Mouse (Mus musculus): ENCODE measurements around the gene Scyl1.

The Scyl1 gene

DNA sequence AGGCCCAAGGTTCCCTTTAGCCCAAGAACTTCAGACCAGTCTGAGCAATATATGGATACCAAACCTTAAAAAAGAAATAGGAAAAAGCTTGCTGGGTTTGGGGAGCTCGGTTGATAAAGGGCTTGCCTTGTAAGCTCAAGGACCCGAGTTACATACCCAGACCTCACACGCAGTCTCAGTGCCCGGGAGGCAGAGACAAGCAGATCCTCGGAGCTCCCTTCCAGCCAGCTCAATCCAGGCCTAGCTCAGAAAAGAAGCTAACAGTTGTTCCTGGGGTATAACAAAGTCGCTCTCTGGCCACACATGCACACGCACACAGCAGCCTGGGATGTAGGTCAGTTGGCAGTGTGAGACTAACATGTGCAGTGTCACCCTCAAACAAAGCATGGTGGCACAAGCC, 16.7 kb upstream of the Scyl1 start:
- DNase-seq (ENCODE audit: low spot score), result no peak

DNA sequence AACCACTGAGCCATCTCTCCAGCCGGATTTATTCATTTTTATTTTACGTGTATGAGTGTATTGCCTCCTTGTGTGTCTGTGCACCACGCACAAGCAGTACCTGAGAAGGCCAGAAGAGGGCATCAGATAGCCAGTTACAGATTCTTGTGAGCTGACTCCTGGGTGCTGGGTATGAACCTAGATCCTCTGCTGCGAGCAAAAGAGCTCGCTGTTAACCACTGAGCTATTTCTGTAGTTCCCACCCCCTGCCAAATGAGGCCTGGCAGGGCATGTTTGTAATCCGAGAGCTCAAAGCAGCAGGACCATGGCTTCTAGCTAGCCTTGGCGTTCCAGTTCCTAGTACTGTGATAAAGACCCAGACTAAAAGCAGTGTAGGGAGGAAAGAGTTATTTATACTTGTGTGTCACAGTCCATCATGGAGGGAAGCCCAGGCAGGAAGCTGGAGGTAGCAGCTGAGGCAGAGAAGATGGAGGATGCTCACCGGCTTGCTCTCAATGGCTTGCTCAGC, 16.0 kb upstream of the Scyl1 start:
- peak; percentile 87 for DNase-seq (ENCODE audit: low spot score)

DNA sequence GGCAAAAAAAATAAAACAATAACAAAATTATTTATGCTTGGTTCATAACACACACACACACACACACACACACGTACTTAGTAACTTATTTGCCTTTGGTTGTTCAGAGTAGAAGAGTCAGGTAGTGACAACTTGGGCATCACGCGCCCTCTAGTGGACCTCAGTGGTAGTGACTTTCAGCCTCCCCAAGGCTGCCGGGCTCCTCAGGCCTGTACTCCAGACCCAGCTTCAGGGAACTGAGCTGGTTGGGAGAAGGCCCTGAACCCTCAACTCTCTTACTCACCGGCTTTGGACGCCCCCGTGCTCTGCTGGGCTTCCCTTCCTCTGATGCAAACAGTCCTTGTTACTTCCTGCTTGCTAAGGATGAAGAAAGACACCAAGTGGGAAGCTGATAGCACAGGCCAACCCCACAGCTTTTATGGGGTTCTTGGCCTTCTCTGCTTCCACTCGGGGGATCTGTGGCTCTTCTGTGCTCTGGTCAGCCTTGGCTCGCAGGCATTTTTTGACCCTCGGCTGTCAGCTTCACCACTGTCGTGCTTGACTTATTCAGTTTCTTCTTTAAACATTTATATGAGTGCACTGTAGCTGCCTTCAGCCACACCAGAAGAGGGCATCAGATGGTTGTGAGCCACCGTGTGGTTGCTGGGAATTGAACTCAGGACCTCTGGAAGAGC, 15.4 kb upstream of the Scyl1 start:
- peak; percentile 96 for DNase-seq (ENCODE audit: low spot score)

DNA sequence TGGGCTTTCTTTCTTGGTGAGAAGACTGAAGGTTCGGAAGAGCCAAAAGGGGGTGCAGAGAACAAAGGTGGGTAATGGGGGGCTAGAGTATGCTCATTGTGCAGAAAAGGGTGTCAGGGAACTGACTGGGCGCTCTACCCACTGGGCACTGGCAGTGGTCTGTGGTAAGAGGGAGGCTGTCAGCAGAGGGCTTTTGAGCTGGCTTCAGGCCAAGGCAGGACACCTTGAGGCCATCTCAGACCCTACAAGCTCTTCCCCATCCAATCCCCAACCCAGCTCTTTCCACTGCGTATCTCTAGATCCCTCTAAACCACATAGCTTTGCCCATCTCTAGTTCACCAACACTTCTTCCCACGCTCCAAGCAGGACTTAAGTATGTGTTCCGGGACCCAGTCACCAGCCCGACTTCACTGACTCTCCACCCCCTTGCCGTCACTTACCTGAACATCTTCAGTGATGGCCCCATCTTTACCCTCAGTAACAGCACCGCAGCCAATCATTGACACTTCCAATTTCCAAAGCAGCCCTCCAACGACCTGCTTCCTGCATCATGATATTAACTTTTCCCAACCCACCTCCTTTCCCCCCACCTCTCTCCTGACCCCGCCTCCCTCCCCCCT, 13.8 kb upstream of the Scyl1 start:
- DNase-seq (ENCODE audit: low spot score), result no peak

DNA sequence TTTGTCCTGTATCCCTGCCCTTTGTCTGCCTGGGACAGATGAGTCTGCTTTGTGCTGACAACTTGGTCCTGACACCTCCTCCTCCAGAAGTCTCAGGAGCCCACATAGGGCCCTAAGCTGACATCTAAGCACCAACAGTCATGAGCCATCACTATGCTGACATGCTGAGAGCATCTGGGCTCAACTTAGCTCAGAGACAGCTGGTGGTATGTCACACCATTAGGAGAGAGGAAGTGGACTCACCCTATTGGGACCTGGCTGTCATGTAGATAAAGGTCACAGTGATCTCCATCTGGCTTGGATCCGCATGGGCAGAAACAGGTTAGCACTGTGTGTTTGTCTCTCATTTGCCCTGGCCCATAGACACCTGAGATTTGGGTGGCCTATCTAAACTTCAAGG, 10.9 kb upstream of the Scyl1 start:
- DNase-seq (ENCODE audit: low spot score), result no peak

DNA sequence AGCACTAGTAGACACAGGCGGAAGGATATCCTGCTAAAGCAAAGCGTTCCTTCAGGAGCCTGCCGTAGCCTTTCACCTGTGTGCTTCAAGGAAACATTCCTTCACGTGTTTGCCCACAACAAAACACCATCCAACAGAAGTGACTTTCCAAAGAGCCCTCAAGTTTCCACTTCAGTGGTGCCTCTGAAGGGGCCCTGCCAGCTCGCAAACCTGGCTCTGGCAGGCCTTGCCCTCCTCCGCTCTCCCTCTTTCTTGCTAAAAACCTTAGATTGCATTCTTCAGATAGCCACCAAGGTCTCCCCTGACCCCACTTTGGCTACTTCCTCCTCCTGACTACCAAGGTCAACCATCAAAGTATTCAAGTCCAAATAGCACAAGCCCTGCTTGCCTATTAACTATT, 10.3 kb upstream of the Scyl1 start:
- no peak for DNase-seq (ENCODE audit: low spot score)

DNA sequence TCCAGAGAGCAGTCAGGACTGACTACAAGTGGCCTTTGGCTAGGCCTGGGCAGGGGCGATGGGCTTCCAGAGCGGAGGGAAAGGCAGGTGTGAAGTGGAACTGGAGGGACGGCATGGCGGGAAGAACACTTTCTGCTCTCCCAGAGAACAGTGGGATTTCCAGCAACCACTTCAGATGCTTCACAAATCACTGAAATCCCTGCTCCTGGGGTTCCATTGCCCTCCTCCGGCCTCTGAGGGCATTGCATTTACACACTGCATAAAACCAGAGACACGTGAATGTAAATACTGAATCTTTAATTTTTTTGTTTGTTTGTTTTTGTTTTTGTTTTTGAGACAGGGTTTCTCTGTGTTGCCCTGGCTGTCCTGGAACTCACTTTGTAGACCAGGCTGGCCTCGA, 9.0 kb upstream of the Scyl1 start:
- DNase-seq (ENCODE audit: low spot score), result peak; percentile 55

DNA sequence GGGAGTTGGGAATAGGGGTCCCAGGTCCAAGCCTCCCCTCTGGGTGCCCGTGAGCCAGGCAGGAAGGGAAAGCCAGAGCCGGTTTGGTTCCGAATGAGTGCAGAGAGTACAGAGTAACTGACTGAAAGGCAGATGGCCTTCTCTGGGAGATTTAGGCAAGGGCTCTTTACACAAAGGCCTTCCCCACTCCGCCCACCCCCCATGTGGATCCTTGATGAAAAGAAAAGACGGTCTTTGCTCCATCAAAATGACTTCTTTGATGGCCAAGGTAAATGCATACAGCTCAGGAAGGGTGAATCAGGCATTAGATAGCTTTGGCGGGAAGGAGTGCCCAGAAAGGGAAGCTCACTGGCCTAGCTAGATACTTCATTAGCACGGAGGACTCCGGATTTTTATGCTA, 7.1 kb upstream of the Scyl1 start:
- no peak for DNase-seq (ENCODE audit: low spot score)

DNA sequence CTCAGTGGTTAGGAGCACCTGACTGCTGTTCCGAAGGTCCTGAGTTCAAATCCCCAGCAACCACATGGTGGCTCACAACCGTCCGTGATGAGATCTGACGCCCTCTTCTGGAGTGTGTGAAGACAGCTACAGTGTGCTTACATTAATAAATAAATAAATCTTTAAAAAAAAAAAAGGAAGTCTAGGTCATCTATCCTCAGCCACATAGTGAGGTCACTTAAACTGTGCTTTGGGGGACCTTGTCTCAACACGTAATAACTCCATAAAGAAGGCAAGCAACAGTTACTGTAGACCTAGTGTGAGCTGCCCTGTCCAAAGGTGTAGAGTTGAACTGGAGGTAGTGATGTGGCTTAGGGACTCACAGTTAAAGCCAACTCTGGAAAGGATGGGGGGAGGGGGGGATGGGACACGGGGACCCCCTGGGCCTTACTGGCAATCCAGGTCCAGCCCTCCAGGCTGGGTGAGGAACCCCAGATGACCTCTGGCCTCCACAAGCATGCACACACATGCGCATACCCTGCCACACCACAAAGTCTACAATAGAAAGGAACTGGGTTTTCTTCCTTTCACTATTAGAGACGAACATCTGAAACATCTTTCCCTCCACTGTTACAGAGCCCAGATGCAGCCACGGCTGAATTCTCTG, 6.3 kb upstream of the Scyl1 start:
- DNase-seq (ENCODE audit: low spot score), result no peak

DNA sequence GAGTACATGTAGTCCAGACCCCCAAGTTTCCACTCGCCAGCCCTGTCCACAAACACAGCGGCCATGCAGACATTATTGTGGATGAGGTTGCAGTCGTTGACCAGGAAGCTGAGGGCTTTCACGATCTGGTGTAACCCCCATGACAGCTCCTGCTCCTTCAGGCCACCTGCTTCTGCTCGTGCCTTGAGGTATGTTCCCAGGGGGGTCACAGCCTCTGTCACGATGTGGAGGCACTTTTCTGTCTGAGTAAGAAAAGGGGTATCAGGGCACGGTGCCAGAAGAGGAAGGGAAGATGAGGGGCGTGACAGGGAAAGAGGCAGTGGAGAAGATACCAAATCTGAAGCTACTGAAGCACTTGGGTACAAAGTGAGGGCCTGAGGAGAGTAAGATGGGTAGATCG, 908 bp downstream of the Scyl1 start:
- no peak for DNase-seq (ENCODE audit: low spot score)

DNA sequence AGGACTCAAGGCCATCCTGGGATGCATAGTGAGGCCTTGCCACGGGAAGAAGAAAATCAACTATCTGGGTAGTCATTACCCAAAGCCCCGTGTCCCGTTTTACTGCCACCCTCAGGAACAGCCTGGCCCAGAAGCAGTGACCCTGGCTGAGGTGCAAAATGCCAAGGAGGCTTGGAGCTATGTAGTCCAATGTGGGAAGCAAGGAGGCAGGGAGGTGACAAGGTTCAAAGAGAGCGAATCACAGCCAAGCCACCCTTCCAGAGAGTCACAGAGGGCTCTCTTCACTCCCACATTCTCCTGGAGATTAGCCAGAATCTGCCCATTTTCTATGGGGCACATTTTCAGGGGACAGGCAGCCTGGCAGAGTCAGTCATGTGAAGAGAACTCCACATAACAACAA, 3.9 kb downstream of the Scyl1 start:
- no peak for DNase-seq (ENCODE audit: low spot score)

DNA sequence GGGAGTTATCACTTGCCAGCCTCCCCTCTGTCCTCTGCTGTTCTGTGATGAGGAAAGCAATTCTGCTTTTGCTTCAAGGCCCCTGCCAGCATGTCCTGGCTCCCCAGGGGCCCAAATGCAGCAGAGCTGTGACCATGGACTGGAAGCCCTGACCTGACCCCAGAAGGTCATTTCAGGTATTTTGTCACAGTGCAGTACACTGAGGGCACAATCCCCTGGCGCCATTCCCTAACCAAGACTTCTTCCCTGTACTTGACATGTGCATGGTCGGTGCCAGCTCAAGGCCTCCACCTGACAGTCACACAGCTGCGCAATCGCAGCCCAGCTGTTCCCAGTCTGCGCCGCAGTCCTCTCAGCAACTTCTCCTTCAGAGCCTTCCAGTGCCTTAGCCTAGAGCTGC, 8.1 kb downstream of the Scyl1 start:
- no peak for DNase-seq (ENCODE audit: low spot score)

DNA sequence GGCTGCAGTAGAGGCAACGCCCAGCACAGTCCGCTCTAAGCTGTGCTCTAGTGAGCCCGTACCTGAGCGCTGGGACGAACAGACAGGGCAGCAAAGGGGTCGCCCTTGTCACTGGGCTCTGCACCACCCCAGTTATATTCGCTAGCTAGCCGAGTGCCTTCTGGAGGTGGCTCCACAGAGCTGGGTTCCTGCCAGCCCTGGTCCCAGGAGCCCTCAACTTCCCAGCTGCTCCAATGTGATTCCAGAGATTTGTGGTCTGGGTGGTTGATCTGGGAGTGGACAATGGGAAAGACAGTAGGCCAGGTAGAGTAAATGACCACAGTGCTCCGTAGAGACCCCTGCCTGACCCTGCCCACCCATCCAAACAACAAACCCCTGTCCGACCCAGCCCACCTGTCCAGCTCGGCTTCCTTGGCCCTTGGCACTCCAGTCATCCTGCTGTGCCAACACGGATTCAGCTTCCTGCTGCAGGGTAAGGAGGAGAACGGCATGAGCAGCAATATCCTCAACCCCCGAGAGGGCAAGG, 12.3 kb downstream of the Scyl1 start:
- DNase-seq (ENCODE audit: low spot score), result no peak

DNA sequence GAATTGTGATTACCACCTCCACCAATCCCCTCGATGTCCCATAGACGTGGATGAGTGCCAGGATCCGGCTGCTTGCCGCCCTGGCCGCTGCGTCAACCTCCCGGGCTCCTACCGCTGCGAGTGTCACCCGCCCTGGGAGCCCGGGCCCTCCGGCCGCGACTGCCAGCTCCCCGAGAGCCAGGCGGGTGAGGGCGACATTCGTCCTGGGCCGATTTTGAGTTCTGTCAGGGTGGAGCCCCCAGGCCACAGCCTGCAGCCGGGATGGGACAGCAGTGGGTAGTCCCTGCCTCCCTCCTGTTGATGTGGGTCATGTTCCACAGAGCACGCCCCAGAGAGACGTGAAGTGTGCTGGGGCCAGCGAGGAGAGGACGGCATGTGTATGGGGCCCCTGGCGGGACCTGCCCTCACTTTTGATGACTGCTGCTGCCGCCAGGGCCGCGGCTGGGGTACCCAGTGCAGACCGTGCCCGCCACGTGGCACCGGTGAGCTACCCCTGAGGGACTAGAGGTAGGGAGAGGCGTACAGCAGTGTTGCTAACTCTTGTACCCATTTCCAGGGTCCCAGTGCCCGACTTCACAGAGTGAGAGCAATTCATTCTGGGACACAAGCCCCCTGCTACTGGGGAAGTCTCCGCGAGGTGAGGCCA, 14.1 kb downstream of the Scyl1 start:
- DNase-seq (ENCODE audit: low spot score), result no peak

DNA sequence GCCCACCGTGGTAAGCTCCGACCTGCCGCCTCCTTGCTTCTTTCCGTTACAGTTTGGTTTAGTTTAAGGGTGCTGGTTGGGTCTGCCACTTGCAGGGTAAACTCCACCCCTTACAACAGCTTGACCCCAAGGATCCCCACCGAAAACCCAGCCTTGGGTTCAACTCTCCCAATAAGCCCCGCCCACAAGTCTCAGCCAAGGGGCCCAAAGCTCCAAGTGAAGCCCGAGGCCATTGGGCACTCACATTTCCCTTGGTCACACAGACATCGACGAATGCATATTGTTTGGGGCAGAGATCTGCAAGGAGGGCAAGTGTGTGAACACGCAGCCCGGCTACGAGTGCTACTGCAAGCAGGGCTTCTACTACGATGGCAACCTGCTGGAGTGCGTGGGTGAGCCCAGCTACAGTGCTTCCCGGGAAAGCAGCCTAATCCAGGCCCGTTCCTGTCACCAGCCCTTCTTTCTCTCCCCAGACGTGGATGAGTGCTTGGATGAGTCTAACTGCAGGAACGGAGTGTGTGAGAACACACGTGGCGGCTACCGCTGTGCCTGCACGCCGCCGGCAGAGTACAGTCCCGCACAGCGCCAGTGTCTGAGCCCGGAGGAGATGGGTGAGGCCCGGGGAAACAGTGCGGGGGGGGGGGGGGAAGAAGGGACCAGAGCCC, 14.8 kb downstream of the Scyl1 start:
- no peak for DNase-seq (ENCODE audit: low spot score)

DNA sequence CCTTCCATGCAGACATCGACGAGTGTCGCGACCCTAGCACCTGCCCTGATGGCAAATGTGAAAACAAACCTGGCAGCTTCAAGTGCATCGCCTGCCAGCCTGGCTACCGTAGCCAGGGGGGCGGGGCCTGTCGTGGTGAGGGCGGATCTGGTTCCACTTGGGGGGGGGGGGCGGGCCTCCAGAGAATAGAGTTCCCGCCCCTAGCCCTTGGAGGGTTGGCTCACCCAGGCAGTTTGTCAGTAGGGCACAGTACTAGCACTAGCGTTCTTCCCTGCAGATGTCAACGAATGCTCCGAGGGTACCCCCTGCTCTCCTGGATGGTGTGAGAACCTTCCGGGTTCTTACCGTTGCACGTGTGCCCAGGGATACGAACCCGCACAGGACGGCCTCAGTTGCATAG, 19.5 kb downstream of the Scyl1 start:
- no peak for DNase-seq (ENCODE audit: low spot score)

DNA sequence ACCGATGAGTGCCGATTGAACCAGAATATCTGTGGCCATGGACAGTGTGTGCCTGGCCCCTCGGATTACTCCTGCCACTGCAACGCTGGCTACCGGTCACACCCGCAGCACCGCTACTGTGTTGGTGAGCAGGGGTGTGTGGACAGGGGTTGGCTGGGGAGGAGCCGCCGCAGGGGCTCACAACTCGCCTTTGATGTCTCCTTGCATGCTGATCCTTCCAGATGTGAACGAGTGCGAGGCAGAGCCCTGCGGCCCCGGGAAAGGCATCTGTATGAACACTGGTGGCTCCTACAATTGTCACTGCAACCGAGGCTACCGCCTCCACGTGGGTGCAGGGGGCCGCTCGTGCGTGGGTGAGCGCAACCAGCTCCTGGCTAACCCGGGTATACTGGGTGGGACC, 20.3 kb downstream of the Scyl1 start:
- no peak for DNase-seq (ENCODE audit: low spot score)

DNA sequence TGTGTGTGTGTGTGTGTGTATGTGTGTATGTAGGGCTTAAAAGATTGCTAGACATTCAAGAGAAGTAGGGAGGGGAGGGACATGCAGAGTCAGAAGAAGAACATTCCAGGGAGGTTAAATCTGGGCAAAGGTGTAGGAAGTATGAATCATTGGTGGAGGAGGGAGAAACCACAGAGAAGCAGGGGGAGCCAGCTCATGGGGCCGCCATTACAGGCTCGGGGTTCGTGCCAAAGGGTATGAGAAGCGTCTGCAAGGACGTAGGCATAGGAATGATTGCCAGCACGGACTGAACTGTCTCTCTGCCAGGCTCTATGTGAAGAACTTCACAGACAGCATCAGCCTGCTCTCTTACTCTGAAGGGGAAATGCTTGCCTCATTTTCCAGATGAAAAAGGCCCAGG, 21.7 kb downstream of the Scyl1 start:
- DNase-seq (ENCODE audit: low spot score), result no peak

DNA sequence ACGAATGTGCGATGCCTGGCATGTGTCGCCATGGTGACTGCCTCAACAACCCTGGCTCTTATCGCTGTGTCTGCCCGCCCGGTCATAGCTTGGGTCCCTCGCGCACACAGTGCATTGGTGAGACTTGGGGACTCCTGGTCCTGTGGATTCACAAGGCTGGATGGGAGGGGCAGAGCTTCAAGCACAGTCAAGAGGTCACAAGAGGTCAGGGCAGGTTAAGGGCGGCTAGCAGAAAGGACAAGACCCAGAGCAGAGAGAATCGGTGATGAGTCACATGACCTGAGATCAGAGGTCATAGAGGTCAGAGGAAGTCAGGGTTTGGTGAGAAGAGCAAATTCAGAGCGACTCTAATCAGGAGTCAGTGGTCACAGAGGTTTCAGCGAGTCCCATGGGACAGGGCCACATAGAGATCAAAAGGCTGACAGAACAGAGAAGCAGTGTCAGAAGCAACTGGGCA, 24.3 kb downstream of the Scyl1 start:
- no peak for DNase-seq (ENCODE audit: low spot score)

DNA sequence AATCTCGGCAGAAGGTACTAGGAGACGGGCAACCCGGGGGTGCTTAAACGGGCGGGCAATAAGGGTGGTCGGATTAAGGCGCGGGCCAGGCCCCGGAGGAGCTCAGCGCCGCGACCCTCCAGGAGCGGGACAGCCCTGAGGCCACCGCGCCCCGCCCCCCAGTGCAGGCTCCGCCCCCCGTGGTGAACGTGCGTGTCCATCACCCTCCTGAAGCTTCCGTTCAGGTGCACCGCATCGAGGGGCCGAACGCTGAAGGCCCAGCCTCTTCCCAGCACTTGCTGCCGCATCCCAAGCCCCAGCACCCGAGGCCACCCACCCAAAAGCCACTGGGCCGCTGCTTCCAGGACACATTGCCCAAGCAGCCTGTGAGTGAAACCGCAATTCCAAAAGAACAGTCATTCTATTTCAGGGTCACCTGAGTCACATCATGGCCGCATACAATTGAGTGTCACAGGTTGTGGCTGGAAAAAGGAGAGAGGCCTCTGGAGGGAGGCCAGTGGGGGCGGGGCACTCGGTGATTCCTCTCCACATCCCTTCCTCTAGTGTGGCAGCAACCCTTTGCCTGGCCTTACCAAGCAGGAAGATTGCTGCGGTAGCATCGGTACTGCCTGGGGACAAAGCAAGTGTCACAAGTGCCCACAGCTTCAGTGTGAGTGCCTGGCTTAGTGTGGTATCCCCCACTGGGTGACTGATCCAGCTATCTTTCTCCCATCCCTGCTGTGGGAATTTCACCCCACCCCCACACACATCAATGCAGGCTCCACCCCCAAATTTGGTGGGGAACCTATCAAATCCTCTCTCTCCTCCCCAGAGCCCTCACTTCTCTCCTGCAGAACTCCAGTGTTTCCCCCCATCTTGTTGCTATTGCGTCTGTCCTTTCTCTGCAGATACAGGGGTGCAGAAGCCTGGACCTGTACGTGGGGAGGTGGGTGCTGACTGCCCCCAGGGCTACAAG, 25.2 kb downstream of the Scyl1 start:
- DNase-seq (ENCODE audit: low spot score), result no peak

DNA sequence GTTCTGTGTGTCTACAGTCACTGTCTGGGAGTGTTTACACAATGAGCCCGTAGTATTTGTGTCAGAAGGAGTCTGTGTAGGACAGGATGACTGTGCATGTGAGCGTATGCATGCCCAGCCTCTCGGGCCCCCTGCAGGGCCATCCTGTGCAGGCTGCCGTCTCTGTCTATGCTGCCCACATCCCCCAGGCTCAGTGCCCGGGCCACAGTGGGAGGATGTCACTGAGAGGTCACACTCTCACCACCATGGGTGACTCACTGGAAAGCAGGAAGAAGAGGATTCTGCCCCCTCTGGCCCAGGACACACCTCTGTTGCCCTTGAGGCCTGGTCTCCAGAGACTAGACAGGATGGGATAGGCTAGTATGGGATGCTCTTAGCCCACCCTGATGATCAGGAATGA, 27.6 kb downstream of the Scyl1 start:
- DNase-seq (ENCODE audit: low spot score), result no peak

Measured in retina, embryonic 14.5 days (tissue).